Mouse (Mus musculus): ENCODE data around the gene Polg.

GRCm38 (mm10) chr7:79428243-79428642 is 37.9 kb downstream of the Polg start:
- no peak for TF ChIP-seq CTCF (IDR thresholded peaks at IDR 0.05; ENCODE audit: low read depth)
- no peak for TF ChIP-seq EP300 (optimal IDR thresholded peaks at IDR 0.05)

Measured in stomach, postnatal 0 days (tissue).